ENCODE assay signal across 7 mouse cellular contexts in the genomic region with DNA sequence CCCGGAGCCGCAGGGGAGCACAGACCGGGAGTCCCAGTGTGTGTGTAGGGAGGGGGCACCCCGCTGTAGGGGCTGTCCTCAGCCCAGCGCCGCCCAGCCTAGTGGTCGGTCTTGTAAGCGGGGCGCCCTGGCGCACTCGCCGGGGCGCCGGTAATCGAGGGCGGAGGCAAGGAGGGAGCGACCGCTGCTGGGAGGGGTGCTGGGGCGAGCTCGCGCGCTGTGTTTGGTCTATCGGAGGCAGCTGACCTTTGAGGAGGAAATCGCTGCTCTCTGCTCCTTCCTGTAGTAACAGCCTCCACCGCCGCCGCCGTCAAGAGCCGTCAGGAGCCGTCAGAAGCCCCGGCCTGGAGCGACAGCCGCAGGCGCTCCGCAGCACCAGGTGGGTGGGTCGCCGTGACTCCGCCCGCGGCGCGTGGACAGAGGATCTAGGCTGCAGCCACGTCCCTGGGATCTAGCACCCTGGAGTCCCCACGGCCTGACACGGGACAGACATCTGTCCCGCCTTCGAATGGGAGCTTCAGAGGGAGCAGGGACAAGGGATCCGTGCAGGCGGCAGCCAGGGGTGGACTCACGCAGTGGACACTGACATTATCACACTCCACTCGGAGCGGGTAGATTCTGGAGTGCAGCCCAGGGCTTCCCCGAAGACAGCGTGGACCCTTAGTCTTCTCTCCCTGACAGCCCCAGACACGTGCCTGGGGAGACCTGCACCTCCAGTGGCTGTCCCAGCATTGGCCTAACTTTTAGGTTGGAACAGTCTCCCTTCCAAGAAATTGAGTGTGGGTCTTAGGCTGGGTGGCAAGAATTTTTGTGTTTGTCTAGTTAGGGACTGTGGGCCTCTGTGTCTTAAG. TPM values are rescaled to one million over a fixed set of nuclear protein-coding genes. Genes with fewer than 3 reads are reported as not detected.
DNase-seq lines count a peak whose midpoint lies in the region; ATAC-seq and TF ChIP-seq lines count a peak whose summit lies in the region.

No protein-coding gene starts in this region.

- peak overlapping the region; percentile 89 for H3K4me2 ChIP-seq in intestine, embryonic 15.5 days (replicated peaks)
- peak overlapping the region; percentile 73 for H3K4me2 ChIP-seq in limb, embryonic 13.5 days (replicated peaks)
- H3K4me2 ChIP-seq in midbrain, embryonic 14.5 days (ENCODE audit: low read length): peak overlapping the region; percentile 57

- peak overlapping the region; percentile 53 for H3K9ac ChIP-seq in intestine, embryonic 15.5 days
- peak overlapping the region; percentile 63 for H3K9ac ChIP-seq in limb, embryonic 13.5 days
- H3K9ac ChIP-seq in midbrain, embryonic 14.5 days (replicated peaks; ENCODE audit: low read length): peak overlapping the region; percentile 31; the same call in 1 of the 2 replicates

- peak overlapping the region; percentile 24; the same call in 1 of the 2 replicates for H3K27ac ChIP-seq in intestine, embryonic 15.5 days
- no peak overlapping the region for H3K27ac ChIP-seq in limb, embryonic 13.5 days
- H3K27ac ChIP-seq in midbrain, embryonic 14.5 days (replicated peaks; ENCODE audit: low read depth, low read length): no peak overlapping the region
- H3K27ac ChIP-seq in spleen, adult 2 months (ENCODE audit: insufficient read depth, low read length): peak overlapping the region; percentile 69

- H3K9me3 ChIP-seq in intestine, embryonic 15.5 days: no peaks in the 10 kb centered on the region
- no peaks in the 10 kb centered on the region for H3K9me3 ChIP-seq in limb, embryonic 13.5 days
- no peaks in the 10 kb centered on the region for H3K9me3 ChIP-seq in midbrain, embryonic 14.5 days (ENCODE audit: control insufficient read depth, low read length)

- H3K27me3 ChIP-seq in intestine, embryonic 15.5 days (replicated peaks): no peaks in the 10 kb centered on the region
- H3K27me3 ChIP-seq in limb, embryonic 13.5 days: peaks cover 70% of the 10 kb centered on the region
- peaks cover 14% of the 10 kb centered on the region for H3K27me3 ChIP-seq in midbrain, embryonic 14.5 days (ENCODE audit: control insufficient read depth, insufficient read depth, low read length)
- H3K27me3 ChIP-seq in spleen, adult 2 months (ENCODE audit: control insufficient read depth, insufficient read depth, low read length): no peaks in the 10 kb centered on the region

- WGBS in intestine, embryonic 15.5 days: 2% methylated on average over 54 of the region's 55 CpGs
- 3% methylated on average over 54 of the region's 55 CpGs for WGBS in limb, embryonic 13.5 days
- WGBS in midbrain, embryonic 14.5 days: 3% methylated on average over 55 of the region's 55 CpGs
- under 1% methylated on average over 51 of the region's 55 CpGs for WGBS in spleen, adult 2 months

- no peaks in the 10 kb centered on the region for H3K36me3 ChIP-seq in intestine, embryonic 15.5 days
- no peaks in the 10 kb centered on the region for H3K36me3 ChIP-seq in limb, embryonic 13.5 days
- H3K36me3 ChIP-seq in midbrain, embryonic 14.5 days (ENCODE audit: control insufficient read depth, insufficient read depth, low read length): no peaks in the 10 kb centered on the region
- H3K36me3 ChIP-seq in spleen, adult 2 months (ENCODE audit: control insufficient read depth, insufficient read depth, low read length): peaks cover 8% of the 10 kb centered on the region

- peak; percentile 88 for DNase-seq in ZHBTc4 (ENCODE audit: low read depth, low spot score)
- peak; percentile 84 for DNase-seq in embryo, embryonic 10 days (ENCODE audit: low spot score)
- peak; percentile 82 to 83 for DNase-seq in gastrocnemius, postnatal 36 days
- DNase-seq in midbrain, embryonic 14.5 days: peak; percentile 70
- DNase-seq in spleen, adult 2 months (ENCODE audit: low read depth in 1 of 2, low spot score in 2 of 2): peak; percentile 79 to 90

- intact Hi-C loops in gastrocnemius, postnatal 36 days (cut with DNase I): no loop called here

- H3K4me3 ChIP-seq in intestine, embryonic 15.5 days (replicated peaks): peak overlapping the region; percentile 51
- peak overlapping the region; percentile 53 for H3K4me3 ChIP-seq in limb, embryonic 13.5 days
- H3K4me3 ChIP-seq in midbrain, embryonic 14.5 days (replicated peaks; ENCODE audit: low read depth, low read length): peak overlapping the region; percentile 38
- peak overlapping the region; percentile 68 for H3K4me3 ChIP-seq in spleen, adult 2 months (ENCODE audit: extremely low read depth, insufficient read depth, insufficient read length)

- peaks cover 10% of the 10 kb centered on the region; the same call in 1 of the 2 replicates for H3K4me1 ChIP-seq in intestine, embryonic 15.5 days (replicated peaks)
- peaks cover 24% of the 10 kb centered on the region for H3K4me1 ChIP-seq in limb, embryonic 13.5 days
- no peaks in the 10 kb centered on the region for H3K4me1 ChIP-seq in midbrain, embryonic 14.5 days (ENCODE audit: control insufficient read depth, insufficient read depth, low read length)
- peaks cover 12% of the 10 kb centered on the region; the same call in 1 of the 2 replicates for H3K4me1 ChIP-seq in spleen, adult 2 months (ENCODE audit: control insufficient read depth, insufficient read depth, insufficient read length)

- no peak; the same call in 1 of the 2 replicates for TF ChIP-seq POLR2A in spleen, adult 2 months (IDR thresholded peaks at IDR 0.05; ENCODE audit: low read depth, low read length)

- ATAC-seq in intestine, embryonic 15.5 days: peak; percentile 95
- ATAC-seq in limb, embryonic 13.5 days (ENCODE audit: low FRiP score, low read depth): peak; percentile 77
- ATAC-seq in midbrain, embryonic 14.5 days (ENCODE audit: low FRiP score, low TSS enrichment): peak; percentile 43; the same call in 1 of the 2 replicates

- TF ChIP-seq CTCF in spleen, adult 2 months (IDR thresholded peaks at IDR 0.05; ENCODE audit: extremely low read depth, insufficient read depth, insufficient read length, insufficient replicate concordance): no peak; the same call in 1 of the 2 replicates

RNA-seq across cellular contexts. Expression of a gene that starts 1.3 kb away (rescaled TPM):
- total RNA-seq in gastrocnemius, postnatal 36 days (2021): 10 to 100 TPM in 1 of 2 experiments, 1 to 10 TPM in 1; 8.4 to 11.8 TPM
- 5.5 and 6.0 TPM in 2 replicates for polyA plus RNA-seq in intestine, embryonic 15.5 days (2015; fragmentation: Nextera tagmentation; extraction: Ambion mirVana)
- polyA plus RNA-seq in limb, embryonic 13.5 days (2015; fragmentation: Nextera tagmentation; extraction: Ambion mirVana): 5.2 and 5.7 TPM in 2 replicates
- 1.7 and 1.9 TPM in 2 replicates for polyA plus RNA-seq in midbrain, embryonic 14.5 days (2014; fragmentation: Nextera tagmentation; extraction: Ambion mirVana)
- 24.7 and 35.7 TPM in 2 replicates for polyA plus RNA-seq in spleen, adult 2 months (2012; rRNA removed)

RNA-seq across cellular contexts. Expression of a gene that starts 9.9 kb away (rescaled TPM):
- total RNA-seq in gastrocnemius, postnatal 36 days (2021): 100 to 1,000 TPM; 103 to 135 TPM
- polyA plus RNA-seq in intestine, embryonic 15.5 days (2015; fragmentation: Nextera tagmentation; extraction: Ambion mirVana): 24.2 and 26.8 TPM in 2 replicates
- 18.9 and 19.8 TPM in 2 replicates for polyA plus RNA-seq in limb, embryonic 13.5 days (2015; fragmentation: Nextera tagmentation; extraction: Ambion mirVana)
- polyA plus RNA-seq in midbrain, embryonic 14.5 days (2014; fragmentation: Nextera tagmentation; extraction: Ambion mirVana): 17.2 and 18.6 TPM in 2 replicates
- polyA plus RNA-seq in spleen, adult 2 months (2012; rRNA removed): 33.2 and 45.2 TPM in 2 replicates

Comparison
In these comparisons a context has a peak if more than half of its experiments do, and no peak if none do; other contexts are left out.
1. ATAC-seq: peak in every context shown above with its lines; median percentile 95 in intestine, embryonic 15.5 days; 77 in limb, embryonic 13.5 days; 43 in midbrain, embryonic 14.5 days.
2. H3K27ac ChIP-seq: peak in intestine, embryonic 15.5 days (single experiment) and spleen, adult 2 months (single experiment); none in limb, embryonic 13.5 days (single experiment) and midbrain, embryonic 14.5 days (single experiment).
3. Peak in every context shown above with its lines, with median percentiles within 50 percentile points of each other: DNase-seq, H3K4me2 ChIP-seq, H3K4me3 ChIP-seq and H3K9ac ChIP-seq.